Mouse (Mus musculus) lung, postnatal 14 days (tissue): ENCODE measurements around the gene Olfr1130.
"Not testable (repeated sequence)": the region's sequence is repeated elsewhere in the genome, so short reads cannot be mapped to it uniquely, and the experiment has no call there.

Experiments used
- DNase-seq: peaks from one replicate; pipeline ENCODE4 v3.0.0; 2021

Olfr1130 gene

GRCm38 (mm10) chr2:87605912-87606311 is at the start of gene Olfr1130:
Gene Olfr1130, plus strand, starts transcription at chr2:87606212.
- DNase-seq: not testable (repeated sequence)

GRCm38 (mm10) chr2:87573602-87574001 is 32.4 kb upstream of the Olfr1130 start, which contains the start of gene Olfr1129:
Gene Olfr1129, plus strand, starts transcription at chr2:87573902.
- DNase-seq: not testable (repeated sequence)

- DNase-seq: no peak
These were observed 20.8 kb downstream of the Olfr1130 start, which contains the start of gene Olfr1131 for GRCm38 (mm10) chr2:87626804-87627203. Gene Olfr1131, plus strand, starts transcription at chr2:87627104.

GRCm38 (mm10) chr2:87637435-87637834 is 31.4 kb downstream of the Olfr1130 start, which contains the start of gene Olfr1132:
Gene Olfr1132, minus strand, starts transcription at chr2:87637535.
- no peak for DNase-seq

- no peak for DNase-seq
These were observed 36.4 kb downstream of the Olfr1130 start for GRCm38 (mm10) chr2:87642441-87642840.

GRCm38 (mm10) chr2:87647274-87647673 is 41.3 kb downstream of the Olfr1130 start, which contains the start of gene Olfr1133:
Gene Olfr1133, minus strand, starts transcription at chr2:87647374.
- DNase-seq: no peak

- no peak for DNase-seq
These were observed 52.3 kb downstream of the Olfr1130 start, which contains the start of gene Olfr1134 for GRCm38 (mm10) chr2:87658360-87658759. Gene Olfr1134, minus strand, starts transcription at chr2:87658460.
